Mouse (Mus musculus): ENCODE data around the gene Ccpg1. TPM values are rescaled to one million over a fixed set of nuclear protein-coding genes. Genes with fewer than 3 reads are reported as not detected.
A peak's percentile ranks its signal among the peaks of the same experiment; 100 is the strongest.

The Ccpg1 gene
- total and polyA plus RNA-seq, 3 experiments = 15.5 to 108 (median 86.5) TPM

DNA sequence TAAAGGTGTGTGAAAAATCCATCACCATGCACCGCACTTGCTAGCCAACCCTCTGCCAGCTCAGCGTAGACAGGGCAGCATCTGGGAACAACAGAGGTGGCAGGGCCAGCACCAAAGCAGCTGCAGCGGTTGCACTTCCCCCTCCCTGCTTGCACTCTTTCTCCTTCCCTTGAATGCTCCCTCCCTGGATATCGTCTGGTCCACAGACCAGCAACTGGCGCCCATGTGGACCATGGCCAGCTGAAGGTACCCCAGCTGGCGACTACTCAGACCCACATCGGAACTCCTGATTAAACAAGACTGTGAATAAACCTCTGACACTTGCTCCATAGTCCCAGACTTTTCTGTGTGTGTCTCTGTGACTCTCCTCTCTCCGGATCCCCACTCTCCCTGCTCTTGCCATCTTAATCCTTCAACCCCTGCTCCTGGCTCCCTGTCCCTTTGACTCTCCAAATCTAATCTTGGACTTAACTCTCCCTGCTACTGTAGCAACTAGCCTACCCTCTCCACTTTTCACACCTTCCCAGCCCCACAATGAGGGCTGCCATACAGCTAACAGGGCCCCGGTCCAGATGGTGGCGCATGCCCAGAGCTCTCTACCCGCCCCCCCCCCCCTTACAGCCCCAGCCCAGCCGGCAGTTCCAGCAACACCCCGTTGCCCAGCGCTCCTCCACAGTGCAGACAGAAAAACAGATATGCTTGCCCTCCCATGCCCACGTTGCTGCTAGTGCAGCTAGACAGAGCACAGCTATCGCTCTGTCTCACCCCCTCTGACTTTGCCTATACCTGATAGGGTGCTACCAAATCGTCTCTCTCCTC lies 40.8 kb downstream of the Ccpg1 start:
- Histone ChIP-seq H3K27ac (no peak overlapping the region), H3K27me3 (ENCODE audit: control insufficient read depth, insufficient read depth, low read length) (no peaks in the 10 kb centered on the region), H3K79me2 (replicated peaks; ENCODE audit: control insufficient read depth, insufficient read depth, low read length) (no peaks in the 10 kb centered on the region), H3K9ac (ENCODE audit: low read depth, low read length) (no peak overlapping the region), H3K4me1 (ENCODE audit: control insufficient read depth, insufficient read depth, low read length) (no peaks in the 10 kb centered on the region), H3K36me3 (ENCODE audit: control insufficient read depth, insufficient read depth, low read length) (no peaks in the 10 kb centered on the region), H3K4me3 (no peak overlapping the region)
- intact Hi-C loops (cut with DNase I) = no loop called here
- no peak for DNase-seq
- 35% methylated on average over 17 of the region's 17 CpGs for WGBS
- TF ChIP-seq EP300 (IDR thresholded peaks at IDR 0.05; ENCODE audit: insufficient read depth, low read depth, low read length) (no peak), CTCF (IDR thresholded peaks at IDR 0.05) (no peak), POLR2A (IDR thresholded peaks at IDR 0.05; ENCODE audit: insufficient read depth, low read depth, low read length) (no peak)

DNA sequence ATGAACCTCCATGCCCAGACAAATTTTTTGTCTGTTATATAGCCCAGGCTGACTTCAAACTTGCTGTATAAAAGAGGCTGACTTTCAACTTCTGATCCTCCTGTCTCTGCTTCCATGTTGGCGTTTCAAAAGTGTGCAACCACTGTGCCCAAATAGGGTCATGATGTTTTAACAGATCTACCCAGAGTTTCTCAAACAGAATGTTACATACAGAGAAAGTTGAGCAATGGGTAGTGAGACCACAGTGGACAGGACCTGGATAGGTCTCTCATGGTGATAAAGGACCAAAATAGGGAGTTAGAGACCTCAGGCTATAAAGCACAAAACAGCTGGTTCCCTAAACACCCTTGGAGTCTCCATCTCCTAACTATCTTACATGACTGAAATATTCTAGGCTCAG lies 45.2 kb downstream of the Ccpg1 start:
- Histone ChIP-seq H3K36me3 (ENCODE audit: control insufficient read depth, insufficient read depth, low read length) (no peaks in the 10 kb centered on the region), H3K9ac (ENCODE audit: low read depth, low read length) (no peak overlapping the region), H3K27ac (no peak overlapping the region), H3K79me2 (replicated peaks; ENCODE audit: control insufficient read depth, insufficient read depth, low read length) (no peaks in the 10 kb centered on the region), H3K4me1 (ENCODE audit: control insufficient read depth, insufficient read depth, low read length) (no peaks in the 10 kb centered on the region), H3K27me3 (ENCODE audit: control insufficient read depth, insufficient read depth, low read length) (no peaks in the 10 kb centered on the region), H3K4me3 (no peak overlapping the region)
- TF ChIP-seq EP300 (IDR thresholded peaks at IDR 0.05; ENCODE audit: insufficient read depth, low read depth, low read length) (no peak), CTCF (IDR thresholded peaks at IDR 0.05) (no peak), POLR2A (IDR thresholded peaks at IDR 0.05; ENCODE audit: insufficient read depth, low read depth, low read length) (no peak)
- 97% methylated on average over 1 of the region's 1 CpGs for WGBS
- no peak for DNase-seq
- intact Hi-C loops (cut with DNase I) = no loop called here

DNA sequence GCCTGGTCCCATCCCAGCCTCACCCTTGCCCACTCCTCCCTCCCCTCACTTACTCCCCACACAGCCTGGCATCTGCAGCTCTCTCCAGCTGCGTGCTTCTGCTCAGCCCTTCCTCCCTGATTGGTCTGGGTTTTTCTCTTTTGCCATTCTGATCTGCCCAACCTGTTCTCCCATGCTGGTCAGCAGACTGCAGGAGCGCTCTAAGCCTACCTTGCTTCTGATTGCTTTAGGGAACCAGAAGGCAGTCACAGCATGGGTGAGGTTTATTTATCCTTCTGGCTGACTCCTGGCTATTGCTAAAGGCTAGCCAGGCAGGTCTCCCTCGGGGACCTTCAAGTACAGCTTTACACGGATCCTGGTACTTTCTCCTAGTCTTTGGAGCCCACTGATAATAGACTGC lies 46.2 kb downstream of the Ccpg1 start:
- no peak overlapping the region for H3K27ac ChIP-seq
- intact Hi-C loops (cut with DNase I) = no loop called here
- no peak overlapping the region for H3K9ac ChIP-seq (ENCODE audit: low read depth, low read length)
- TF ChIP-seq EP300 (IDR thresholded peaks at IDR 0.05; ENCODE audit: insufficient read depth, low read depth, low read length) (no peak), POLR2A (IDR thresholded peaks at IDR 0.05; ENCODE audit: insufficient read depth, low read depth, low read length) (no peak), CTCF (IDR thresholded peaks at IDR 0.05) (no peak)
- no peaks in the 10 kb centered on the region for H3K27me3 ChIP-seq (ENCODE audit: control insufficient read depth, insufficient read depth, low read length)
- H3K36me3 ChIP-seq (ENCODE audit: control insufficient read depth, insufficient read depth, low read length) = no peaks in the 10 kb centered on the region
- H3K4me3 ChIP-seq = no peak overlapping the region
- no peaks in the 10 kb centered on the region for H3K79me2 ChIP-seq (replicated peaks; ENCODE audit: control insufficient read depth, insufficient read depth, low read length)
- no peak for DNase-seq
- 51% methylated on average over 4 of the region's 4 CpGs for whole genome bisulfite sequencing
- H3K4me1 ChIP-seq (ENCODE audit: control insufficient read depth, insufficient read depth, low read length) = no peaks in the 10 kb centered on the region

DNA sequence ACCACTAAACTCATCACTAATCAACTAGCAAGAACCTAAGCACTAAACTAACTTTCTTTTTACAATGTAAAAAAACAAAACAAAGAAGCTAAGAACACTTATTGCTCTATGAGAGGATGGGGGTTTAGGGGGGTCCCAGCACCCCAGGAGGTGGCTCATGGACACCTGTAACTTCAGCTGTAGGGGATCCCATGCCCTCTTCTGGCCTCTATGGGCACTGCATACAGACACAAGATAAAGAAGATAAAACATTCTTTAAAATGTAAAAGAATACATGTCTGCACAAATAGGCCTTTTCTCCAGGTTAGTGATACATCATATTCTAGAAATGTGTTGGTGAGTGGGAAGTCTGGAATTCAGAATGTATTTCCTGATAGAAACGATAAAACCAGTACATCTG lies 48.2 kb downstream of the Ccpg1 start:
- TF ChIP-seq POLR2A (IDR thresholded peaks at IDR 0.05; ENCODE audit: insufficient read depth, low read depth, low read length) (no peak), EP300 (IDR thresholded peaks at IDR 0.05; ENCODE audit: insufficient read depth, low read depth, low read length) (no peak), CTCF (IDR thresholded peaks at IDR 0.05) (0 out of 2 replicates have a peak, but pooled peaks have one; percentile 4)
- Histone ChIP-seq H3K36me3 (ENCODE audit: control insufficient read depth, insufficient read depth, low read length) (no peaks in the 10 kb centered on the region), H3K27ac (no peak overlapping the region), H3K79me2 (replicated peaks; ENCODE audit: control insufficient read depth, insufficient read depth, low read length) (no peaks in the 10 kb centered on the region), H3K4me1 (ENCODE audit: control insufficient read depth, insufficient read depth, low read length) (no peaks in the 10 kb centered on the region), H3K9ac (ENCODE audit: low read depth, low read length) (no peak overlapping the region), H3K4me3 (no peak overlapping the region), H3K27me3 (ENCODE audit: control insufficient read depth, insufficient read depth, low read length) (no peaks in the 10 kb centered on the region)
- WGBS = 88% methylated on average over 1 of the region's 1 CpGs
- no peak for DNase-seq
- intact Hi-C loops (cut with DNase I) = no loop called here

DNA sequence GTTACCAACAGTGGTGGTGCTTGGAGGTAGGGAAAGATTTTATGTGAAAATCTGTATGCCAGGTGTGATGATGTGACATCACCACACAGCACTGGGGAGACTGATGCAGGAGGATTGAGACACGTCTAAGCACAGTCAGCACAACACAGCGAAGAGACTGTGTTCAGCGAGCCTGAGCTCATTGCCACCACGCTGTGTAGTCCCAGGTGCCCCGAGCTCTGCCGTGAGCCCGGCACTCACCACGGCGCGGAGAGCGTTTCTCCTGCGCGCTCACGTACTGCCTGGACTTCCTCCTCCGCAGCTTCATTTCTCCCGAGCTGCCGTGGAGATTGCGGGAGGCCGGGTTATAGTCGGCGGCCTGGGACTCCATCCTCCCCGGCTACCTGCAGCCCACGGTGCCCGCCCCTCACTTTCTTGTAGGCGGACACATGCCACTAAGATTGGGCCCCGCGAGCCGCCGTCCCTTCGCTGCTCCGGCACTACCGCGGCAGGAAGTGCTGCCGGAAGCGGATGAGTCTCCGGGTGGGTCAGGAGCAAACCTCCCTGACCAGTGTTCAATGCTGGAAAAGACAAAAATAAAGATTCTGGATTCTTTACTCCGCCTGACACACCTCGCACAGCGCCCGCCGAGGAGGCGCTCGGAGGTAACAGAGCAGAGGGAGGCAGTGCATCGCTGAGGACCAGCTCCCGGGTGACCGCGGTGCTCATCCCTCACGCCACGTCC lies 54.2 kb downstream of the Ccpg1 start:
- DNase-seq = peak; percentile 94 to 95
- H3K9ac ChIP-seq (ENCODE audit: low read depth, low read length) = peak overlapping the region; percentile 82
- peaks cover 5% of the 10 kb centered on the region for H3K4me1 ChIP-seq (ENCODE audit: control insufficient read depth, insufficient read depth, low read length)
- no peaks in the 10 kb centered on the region for H3K27me3 ChIP-seq (ENCODE audit: control insufficient read depth, insufficient read depth, low read length)
- WGBS = under 1% methylated on average over 49 of the region's 49 CpGs
- TF ChIP-seq EP300 (IDR thresholded peaks at IDR 0.05; ENCODE audit: insufficient read depth, low read depth, low read length) (peak; percentile 67; the same call in 1 of the 2 replicates), POLR2A (IDR thresholded peaks at IDR 0.05; ENCODE audit: insufficient read depth, low read depth, low read length) (peak; percentile 81), CTCF (IDR thresholded peaks at IDR 0.05) (no peak)
- intact Hi-C loops (cut with DNase I) = loop anchor here (5.0 kb wide), 1 partner anchor 52 kb away; the partner anchor contains the start of genes Ccpg1 and Ccpg1os
- H3K27ac ChIP-seq = peak overlapping the region; percentile 84
- no peaks in the 10 kb centered on the region for H3K79me2 ChIP-seq (replicated peaks; ENCODE audit: control insufficient read depth, insufficient read depth, low read length)
- no peaks in the 10 kb centered on the region for H3K36me3 ChIP-seq (ENCODE audit: control insufficient read depth, insufficient read depth, low read length)
- peak overlapping the region; percentile 88 for H3K4me3 ChIP-seq

Data from heart, adult 2 months (tissue).